Mouse (Mus musculus) heart, adult 2 months (tissue): ENCODE results near the gene Slc12a8.

Source experiments
- CTCF ChIP-seq: fragments of 200-600 bp; IDR thresholded peaks from 2 replicates; pipeline ENCODE4 v1.8.1; 2022; ENCODE audit warnings: antibody characterized with exemption, mild to moderate bottlenecking, moderate library complexity
- EP300 ChIP-seq: fragments of 200-500 bp; IDR thresholded peaks from 2 replicates; pipeline ENCODE4 v1.6.1; 2011; ENCODE audit warnings: low read depth, low read length, control low read depth; ENCODE audit not compliant: insufficient read depth
- POLR2A ChIP-seq: fragments of 200-500 bp; IDR thresholded peaks from 2 replicates; pipeline ENCODE4 v1.6.1; 2011; ENCODE audit warnings: mild to moderate bottlenecking, low read depth, low read length, control low read depth; ENCODE audit not compliant: insufficient read depth

GRCm38 (mm10) chr16:33675151-33675847 is 158.2 kb downstream of the Slc12a8 start:
- TF ChIP-seq POLR2A (no peak), CTCF (no peak), EP300 (no peak)
